Mouse (Mus musculus): ENCODE data around the gene Smyd4.

DNA sequence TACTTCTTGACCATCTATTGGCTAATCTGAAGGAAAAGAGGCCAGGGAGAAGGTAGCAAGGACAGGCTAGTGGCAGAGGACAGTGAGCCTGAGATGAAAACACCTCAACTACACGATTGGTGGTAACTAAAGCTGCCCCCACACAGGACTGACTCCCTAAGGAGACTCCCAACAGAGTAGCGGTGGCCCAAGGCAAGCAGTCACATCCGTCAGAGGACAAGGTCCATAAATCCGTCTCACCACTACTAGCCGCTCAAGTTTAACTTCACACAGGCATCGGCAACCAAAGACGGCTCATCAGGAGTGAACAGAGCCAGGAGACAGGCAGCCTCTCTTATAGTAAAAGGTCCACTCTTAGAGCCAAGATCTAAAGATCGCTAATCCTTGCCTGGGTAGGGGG lies 37.4 kb upstream of the Smyd4 start:
- TF ChIP-seq NELFE (IDR thresholded peaks at IDR 0.05; ENCODE audit: low read depth, low read length) (no peak), EP300 (IDR thresholded peaks at IDR 0.05; ENCODE audit: low read depth in 1 of 2, low read length in 2 of 2) (no peak), CTCF (IDR thresholded peaks at IDR 0.05 in 2 of 3, conservative IDR thresholded peaks at IDR 0.05 in 1 of 3; ENCODE audit: control insufficient read depth in 1 of 3, insufficient read depth in 1 of 3, low read depth in 2 of 3, low read length in 3 of 3, poor library complexity in 1 of 3, severe bottlenecking in 1 of 3) (no peak), TCF12 (IDR thresholded peaks at IDR 0.05; ENCODE audit: low read depth, low read length) (no peak), RCOR1 (IDR thresholded peaks at IDR 0.05; ENCODE audit: low read depth, low read length) (no peak), POLR2A (IDR thresholded peaks at IDR 0.05; ENCODE audit: control insufficient read depth in 1 of 2, insufficient read depth in 1 of 2, low read depth in 1 of 2, low read length in 2 of 2, poor library complexity in 1 of 2) (no peak), MYC (IDR thresholded peaks at IDR 0.05; ENCODE audit: low read depth, low read length) (no peak), MAFK (IDR thresholded peaks at IDR 0.05; ENCODE audit: borderline replicate concordance, low read depth, low read length) (no peak)
